Mouse (Mus musculus) CD4-positive, CD25-positive, alpha-beta regulatory T cell, adult 4 months (primary cell): ENCODE measurements around the gene Olfr156. TPM values are rescaled to one million over a fixed set of nuclear protein-coding genes. Genes with fewer than 3 reads are reported as not detected.
A peak's percentile ranks its signal among the peaks of the same experiment; 100 is the strongest.
"Not testable (repeated sequence)": the region's sequence is repeated elsewhere in the genome, so short reads cannot be mapped to it uniquely, and the experiment has no call there.

Experiments
- ATAC-seq: one replicate; pipeline ENCODE4 v1.8.0; 2017
- polyA plus RNA-seq, 2 experiments: library from polyadenylated mRNA; unstranded; fragments of 100-300 nt; shearing (Covaris generic); gene quantifications; one replicate each; pipeline ENCODE4 v1.2.1; 2017

Gene Olfr156
- not detected for polyA plus RNA-seq

- ATAC-seq: no peak
Measured at GRCm38 (mm10) chr4:43823845-43824337, at the start of gene Olfr156. Gene Olfr156, minus strand, starts transcription at chr4:43823895.

GRCm38 (mm10) chr4:43869821-43870220 is 46.1 kb upstream of the Olfr156 start:
- ATAC-seq: no peak

- no peak for ATAC-seq
Measured at GRCm38 (mm10) chr4:43863298-43863697, 39.6 kb upstream of the Olfr156 start.

GRCm38 (mm10) chr4:43860744-43861519 is 37.2 kb upstream of the Olfr156 start:
- ATAC-seq: peak; percentile 39

- ATAC-seq: no peak
Measured at GRCm38 (mm10) chr4:43859886-43860285, 36.2 kb upstream of the Olfr156 start.

- no peak for ATAC-seq
Measured at GRCm38 (mm10) chr4:43854101-43854500, 30.4 kb upstream of the Olfr156 start.

- no peak for ATAC-seq
Measured at GRCm38 (mm10) chr4:43851265-43851664, 27.6 kb upstream of the Olfr156 start, which contains the start of gene Olfr155. Gene Olfr155, plus strand, starts transcription at chr4:43851565.

GRCm38 (mm10) chr4:43840101-43840500 is 16.4 kb upstream of the Olfr156 start, which contains the start of gene Olfr157:
Gene Olfr157, minus strand, starts transcription at chr4:43840201.
- no peak for ATAC-seq

- no peak for ATAC-seq
Measured at GRCm38 (mm10) chr4:43838326-43838725, 14.6 kb upstream of the Olfr156 start.

- no peak for ATAC-seq
Measured at GRCm38 (mm10) chr4:43834749-43835148, 11.1 kb upstream of the Olfr156 start.

- ATAC-seq: no peak
Measured at GRCm38 (mm10) chr4:43833752-43834151, 10.1 kb upstream of the Olfr156 start.

GRCm38 (mm10) chr4:43832031-43832430 is 8.3 kb upstream of the Olfr156 start:
- ATAC-seq: no peak

- ATAC-seq: no peak
Measured at GRCm38 (mm10) chr4:43828806-43829205, 5.1 kb upstream of the Olfr156 start.

GRCm38 (mm10) chr4:43822896-43823550 is 672 bp downstream of the Olfr156 start:
- ATAC-seq: peak; percentile 92

GRCm38 (mm10) chr4:43798936-43799335 is 24.8 kb downstream of the Olfr156 start:
- no peak for ATAC-seq

- ATAC-seq: not testable (repeated sequence)
Measured at GRCm38 (mm10) chr4:43795844-43796243, 27.9 kb downstream of the Olfr156 start.

GRCm38 (mm10) chr4:43795296-43795695 is 28.4 kb downstream of the Olfr156 start:
- no peak for ATAC-seq

- no peak for ATAC-seq
Measured at GRCm38 (mm10) chr4:43772304-43772703, 51.4 kb downstream of the Olfr156 start.

GRCm38 (mm10) chr4:43771626-43772025 is 52.1 kb downstream of the Olfr156 start:
- no peak for ATAC-seq

- ATAC-seq: no peak
Measured at GRCm38 (mm10) chr4:43770909-43771308, 52.8 kb downstream of the Olfr156 start, which contains the start of gene Olfr159. Gene Olfr159, minus strand, starts transcription at chr4:43771009.
